Mouse (Mus musculus): ENCODE measurements at regions not wholly inside any gene's neighbourhood (a gene's known extent, or its start where the extent isn't known, plus 50 kb on each side); places are given as distances from the start of the nearest gene placed in this dataset.

GRCm38 (mm10) chr2:103902777-103903176 lies 55.0 kb upstream of the Lmo2 start:
- no peak overlapping the region for H3ac ChIP-seq (ENCODE audit: control insufficient read depth, insufficient read length)
- no peaks in the 10 kb centered on the region for H3K36me3 ChIP-seq (ENCODE audit: control insufficient read depth, insufficient read depth)
- no peak overlapping the region for H3K4me3 ChIP-seq
- TF ChIP-seq USF1 (IDR thresholded peaks at IDR 0.05; ENCODE audit: low read depth): no peak
- no peak for TF ChIP-seq POLR2AphosphoS2 (IDR thresholded peaks at IDR 0.05; ENCODE audit: insufficient read length, low read depth)
- no peak for TF ChIP-seq MYOD1 (IDR thresholded peaks at IDR 0.05; ENCODE audit: control insufficient read depth in 1 of 3, insufficient read length in 2 of 3, low read depth in 2 of 3)
- TF ChIP-seq REST (IDR thresholded peaks at IDR 0.05; ENCODE audit: insufficient read depth, insufficient read length): no peak
- no peak overlapping the region for H3K4me2 ChIP-seq (ENCODE audit: low read depth)
- H3K27me3 ChIP-seq (ENCODE audit: control insufficient read depth, insufficient read depth, insufficient read length): peaks cover 43% of the 10 kb centered on the region
- H3K79me2 ChIP-seq (ENCODE audit: control insufficient read depth, insufficient read depth): no peaks in the 10 kb centered on the region

GRCm38 (mm10) chr2:103905681-103906080 lies 52.1 kb upstream of the Lmo2 start:
- H3K79me2 ChIP-seq (ENCODE audit: control insufficient read depth, insufficient read depth): no peaks in the 10 kb centered on the region
- no peaks in the 10 kb centered on the region for H3K36me3 ChIP-seq (ENCODE audit: control insufficient read depth, insufficient read depth)
- H3K4me2 ChIP-seq (ENCODE audit: low read depth): no peak overlapping the region
- H3K27me3 ChIP-seq (ENCODE audit: control insufficient read depth, insufficient read depth, insufficient read length): peaks cover 58% of the 10 kb centered on the region
- H3ac ChIP-seq (ENCODE audit: control insufficient read depth, insufficient read length): no peak overlapping the region
- H3K4me3 ChIP-seq: no peak overlapping the region
- TF ChIP-seq TCF3 (IDR thresholded peaks at IDR 0.05; ENCODE audit: insufficient read length, low read depth): no peak
- no peak for TF ChIP-seq REST (IDR thresholded peaks at IDR 0.05; ENCODE audit: insufficient read depth, insufficient read length)
- TF ChIP-seq POLR2AphosphoS2 (IDR thresholded peaks at IDR 0.05; ENCODE audit: insufficient read length, low read depth): no peak
- no peak for TF ChIP-seq MAX (IDR thresholded peaks at IDR 0.05; ENCODE audit: low read depth)
- no peak for TF ChIP-seq POLR2A (IDR thresholded peaks at IDR 0.05; ENCODE audit: insufficient read length, low read depth)
- no peak for TF ChIP-seq USF1 (IDR thresholded peaks at IDR 0.05; ENCODE audit: low read depth)
- TF ChIP-seq MYOD1 (IDR thresholded peaks at IDR 0.05; ENCODE audit: control insufficient read depth in 1 of 3, insufficient read length in 2 of 3, low read depth in 2 of 3): no peak
- TF ChIP-seq MYOG (IDR thresholded peaks at IDR 0.05; ENCODE audit: control insufficient read depth in 1 of 3, insufficient read depth in 1 of 3, insufficient read length in 2 of 3, low read depth in 2 of 3): no peak
- TF ChIP-seq TCF12 (IDR thresholded peaks at IDR 0.05; ENCODE audit: insufficient read depth, poor library complexity, severe bottlenecking): no peak
- TF ChIP-seq SRF (IDR thresholded peaks at IDR 0.05; ENCODE audit: control insufficient read depth, insufficient read length, low read depth): no peak
- no peak for TF ChIP-seq CEBPB (IDR thresholded peaks at IDR 0.05; ENCODE audit: insufficient read depth, poor library complexity, severe bottlenecking)
- TF ChIP-seq E2F4 (IDR thresholded peaks at IDR 0.05; ENCODE audit: insufficient read depth): no peak

GRCm38 (mm10) chr2:103906581-103907184 lies 51.1 kb upstream of the Lmo2 start:
- TF ChIP-seq E2F4 (IDR thresholded peaks at IDR 0.05; ENCODE audit: insufficient read depth) (no peak), POLR2AphosphoS2 (IDR thresholded peaks at IDR 0.05; ENCODE audit: insufficient read length, low read depth) (no peak)
- H3K27me3 ChIP-seq (ENCODE audit: control insufficient read depth, insufficient read depth, insufficient read length): peaks cover 58% of the 10 kb centered on the region
- H3ac ChIP-seq (ENCODE audit: control insufficient read depth, insufficient read length): no peak overlapping the region
- H3K4me3 ChIP-seq: no peak overlapping the region
- H3K79me2 ChIP-seq (ENCODE audit: control insufficient read depth, insufficient read depth): no peaks in the 10 kb centered on the region
- H3K4me2 ChIP-seq (ENCODE audit: low read depth): no peak overlapping the region
- H3K36me3 ChIP-seq (ENCODE audit: control insufficient read depth, insufficient read depth): no peaks in the 10 kb centered on the region

All from myocyte (in vitro differentiated cells).